In the genomic region with DNA sequence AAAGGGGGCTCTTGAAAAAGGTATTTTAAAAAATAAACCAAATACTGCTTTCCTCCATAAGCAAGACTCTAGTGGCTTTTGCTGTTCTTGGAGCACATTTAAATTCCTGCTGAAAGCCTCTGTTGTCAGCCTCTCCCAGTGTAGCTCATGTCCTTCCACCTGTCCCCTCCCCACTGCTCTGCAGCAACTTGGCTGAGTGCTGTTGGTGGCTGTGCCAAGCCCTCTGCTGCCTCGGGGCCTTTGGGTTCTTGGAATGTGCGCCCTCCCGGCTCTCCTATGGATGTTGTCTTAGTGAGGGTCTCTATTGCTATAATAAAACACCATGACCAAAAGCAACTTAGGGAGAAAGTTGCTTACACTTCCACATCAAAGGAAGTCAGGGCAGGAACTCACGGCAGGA, we compare ENCODE assay signal across 27 mouse cellular contexts.
"Had no signal": no experiment of that assay in that cellular context is flagged by ENCODE, and none has a peak within 500 bp of the region (broad histone marks: within the 10 kb centered on the region; RNA-seq: fewer than 3 reads in every experiment).

No protein-coding gene starts in this region.

- H3K4me2 ChIP-seq: heart, embryonic 11.5 days; heart, embryonic 13.5 days; heart, embryonic 15.5 days; hindbrain, embryonic 13.5 days; hindbrain, embryonic 15.5 days; kidney, embryonic 15.5 days; limb, embryonic 13.5 days; limb, embryonic 15.5 days; liver, embryonic 12.5 days had no signal

- DNase-seq: gastrocnemius, postnatal 14 days; gastrocnemius, postnatal 36 days; heart, adult 11 months; heart, adult 2 months; heart, postnatal 14 days; heart, postnatal 36 days; kidney, adult 11 months; kidney, adult 2 months; kidney, adult 9 months; kidney, postnatal 14 days; kidney, postnatal 36 days; layer of hippocampus, adult 9-11 months; layer of hippocampus, postnatal 36 days; left cerebral cortex, postnatal 4 days had no signal

- H3K27ac ChIP-seq: heart, adult 2 months; heart, embryonic 13.5 days; heart, embryonic 15.5 days; hindbrain, embryonic 13.5 days; hindbrain, embryonic 15.5 days; hindbrain, postnatal 0 days; kidney, embryonic 15.5 days; kidney, postnatal 0 days; limb, embryonic 13.5 days; limb, embryonic 15.5 days; liver, embryonic 12.5 days; liver, embryonic 14.5 days had no signal

- H3K9me3 ChIP-seq: heart, embryonic 13.5 days; heart, embryonic 15.5 days; hindbrain, embryonic 13.5 days; hindbrain, embryonic 15.5 days; kidney, embryonic 15.5 days; limb, embryonic 13.5 days; limb, embryonic 15.5 days; liver, embryonic 12.5 days had no signal

- ATAC-seq: hindbrain, postnatal 0 days; intestine, embryonic 16.5 days; liver, embryonic 12.5 days had no signal

- H3K27me3 ChIP-seq: heart, embryonic 13.5 days; heart, embryonic 15.5 days; hindbrain, embryonic 13.5 days; hindbrain, embryonic 15.5 days; kidney, embryonic 15.5 days; limb, embryonic 13.5 days; limb, embryonic 15.5 days had no signal

- H3K9ac ChIP-seq: heart, embryonic 13.5 days; heart, embryonic 15.5 days; hindbrain, embryonic 13.5 days; hindbrain, embryonic 15.5 days; kidney, embryonic 15.5 days; limb, embryonic 13.5 days; limb, embryonic 15.5 days; liver, embryonic 12.5 days; liver, embryonic 14.5 days had no signal

- H3K4me3 ChIP-seq: heart, adult 2 months; heart, embryonic 13.5 days; heart, embryonic 15.5 days; hindbrain, embryonic 13.5 days; hindbrain, embryonic 15.5 days; kidney, embryonic 15.5 days; limb, embryonic 13.5 days; limb, embryonic 15.5 days; liver, embryonic 12.5 days had no signal

- H3K4me1 ChIP-seq: liver, embryonic 12.5 days had no signal

- H3K36me3 ChIP-seq: heart, embryonic 13.5 days; heart, embryonic 15.5 days; hindbrain, embryonic 13.5 days; hindbrain, embryonic 15.5 days; kidney, embryonic 15.5 days; limb, embryonic 13.5 days; limb, embryonic 15.5 days; liver, embryonic 12.5 days had no signal
